Mouse (Mus musculus) midbrain, embryonic 16.5 days (tissue): Measurements from ENCODE around the gene Cmas. TPM values are rescaled to one million over a fixed set of nuclear protein-coding genes. Genes with fewer than 3 reads are reported as not detected.

Experiments used
- ATAC-seq: fragments of 200-750 bp; cut with Nextera tagmentation; 2 replicates; pipeline ENCODE4 v1.8.0; 2017; ENCODE audit warnings: moderate TSS enrichment
- H3K27ac ChIP-seq: fragments of 300-500 bp; sonication (generic); 2 replicates; pipeline ENCODE4 v1.5.1; 2014; ENCODE audit warnings: mild to moderate bottlenecking, low read length, mixed read lengths
- H3K27me3 ChIP-seq: fragments of 300-500 bp; sonication (generic); 2 replicates; pipeline ENCODE4 v1.6.1; 2014; ENCODE audit warnings: low read depth, low read length, mixed read lengths; ENCODE audit not compliant: control insufficient read depth, insufficient read depth
- H3K36me3 ChIP-seq: fragments of 300-500 bp; sonication (generic); 2 replicates; pipeline ENCODE4 v1.6.1; 2014; ENCODE audit warnings: mild to moderate bottlenecking, low read length, moderate library complexity, mixed read lengths; ENCODE audit not compliant: control insufficient read depth, insufficient read depth
- H3K4me1 ChIP-seq: fragments of 300-500 bp; sonication (generic); 2 replicates; pipeline ENCODE4 v1.6.1; 2014; ENCODE audit warnings: mild to moderate bottlenecking, low read length, mixed read lengths; ENCODE audit not compliant: control insufficient read depth, insufficient read depth
- H3K4me2 ChIP-seq: fragments of 300-500 bp; sonication (generic); 2 replicates; pipeline ENCODE4 v1.6.1; 2014; ENCODE audit warnings: mild to moderate bottlenecking, low read length, mixed read lengths
- H3K4me3 ChIP-seq: fragments of 300-500 bp; sonication (generic); 2 replicates; pipeline ENCODE4 v1.5.1; 2014; ENCODE audit warnings: low read depth, mild to moderate bottlenecking, low read length, moderate library complexity, mixed read lengths
- H3K9ac ChIP-seq: fragments of 300-500 bp; sonication (generic); 2 replicates; pipeline ENCODE4 v1.6.1; 2014; ENCODE audit warnings: low read depth, low read length, mixed read lengths
- H3K9me3 ChIP-seq: fragments of 300-500 bp; sonication (generic); replicated peaks from 2 replicates; pipeline ENCODE4 v1.6.1; 2014; ENCODE audit warnings: mild to moderate bottlenecking, low read length, mixed read lengths; ENCODE audit not compliant: control insufficient read depth, poor library complexity, severe bottlenecking
- WGBS: fragments of 180-500 bp; shearing (Covaris S2); extraction: QIAGEN DNeasy Blood & Tissue Kit; methylation state at CpG from one replicate; pipeline ENCODE4 v1.1.7; 2014; 5-methylcytosine and 5-hydroxymethylcytosine counted together
- polyA plus RNA-seq: library from polyadenylated mRNA; unstranded; fragments of >200 nt; fragmentation: Nextera tagmentation; extraction: Ambion mirVana; gene quantifications from 2 replicates; pipeline ENCODE4 v1.2.1, GENCODE M21; 2015

Cmas gene
- polyA plus RNA-seq, 1 experiment from 2014 or later = 226 TPM

DNA sequence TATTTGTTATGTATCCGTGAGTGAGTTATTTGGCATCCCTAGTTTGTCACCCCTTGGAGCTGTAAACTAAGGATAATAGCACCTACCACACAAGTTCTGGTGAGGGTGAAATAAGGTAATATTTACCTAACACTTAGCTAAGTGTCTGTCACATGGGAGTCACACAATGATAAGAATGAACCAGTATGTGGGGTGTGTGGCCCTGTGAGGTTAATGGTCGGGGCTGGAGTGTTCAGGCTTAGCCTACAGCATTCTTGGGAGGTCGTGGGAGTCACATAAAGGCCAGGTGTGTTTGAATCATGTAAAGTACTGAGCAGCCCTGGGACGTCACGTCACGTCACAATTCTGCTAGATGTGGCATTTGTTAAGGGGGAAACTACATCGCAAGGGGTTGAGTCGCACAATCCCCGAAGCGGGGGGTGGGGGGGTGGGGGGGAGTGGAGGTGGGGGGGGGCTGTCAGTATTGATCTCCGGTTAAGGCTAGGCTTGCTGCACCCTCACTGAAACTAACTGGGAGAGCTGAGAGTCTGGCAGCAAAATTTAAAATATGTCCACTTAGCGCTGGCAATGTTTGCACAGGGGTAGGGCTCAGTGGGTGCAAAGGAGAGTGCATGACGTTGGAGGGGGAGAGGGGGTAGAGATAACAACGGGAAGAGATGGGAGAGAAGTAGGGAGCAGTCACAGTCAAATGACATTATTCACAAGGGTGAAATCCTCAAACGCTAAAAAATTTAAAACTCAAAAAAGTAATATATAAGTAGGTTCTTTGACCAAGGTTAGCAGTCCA, 39.4 kb downstream of the Cmas start:
- Histone ChIP-seq H3K9me3 (no peaks in the 10 kb centered on the region), H3K27ac (no peak overlapping the region), H3K9ac (no peak overlapping the region), H3K36me3 (no peaks in the 10 kb centered on the region), H3K4me3 (no peak overlapping the region), H3K27me3 (no peaks in the 10 kb centered on the region), H3K4me2 (no peak overlapping the region), H3K4me1 (peaks cover 12% of the 10 kb centered on the region)
- no peak for ATAC-seq
- WGBS = 82% methylated on average over 15 of the region's 15 CpGs

- no peak for ATAC-seq
- WGBS = 67% methylated on average over 1 of the region's 1 CpGs
- H3K9ac ChIP-seq = no peak overlapping the region
These were observed 41.5 kb downstream of the Cmas start for GRCm38 (mm10) chr6:142797996-142798395.

DNA sequence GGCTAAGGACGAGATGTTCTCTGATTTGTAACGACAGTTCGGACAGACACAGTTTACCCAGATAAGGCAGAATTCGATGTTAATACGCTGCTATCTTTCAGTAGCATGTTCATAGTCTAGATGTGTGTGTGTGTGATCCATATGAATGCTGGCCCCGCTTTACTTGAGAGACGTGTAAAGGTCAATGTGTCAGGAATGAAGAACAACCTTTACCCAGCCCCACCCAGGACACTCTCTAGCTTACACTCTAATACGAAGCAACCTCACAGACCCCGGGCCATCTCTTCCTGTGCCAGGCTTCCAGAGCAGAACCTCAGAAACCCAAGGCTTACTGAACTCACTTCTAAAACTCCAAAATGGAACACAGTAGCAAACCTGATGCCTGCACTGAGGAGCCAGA, 42.4 kb downstream of the Cmas start:
- no peaks in the 10 kb centered on the region for H3K27me3 ChIP-seq
- no peak for ATAC-seq
- WGBS = 66% methylated on average over 9 of the region's 9 CpGs
- no peaks in the 10 kb centered on the region for H3K36me3 ChIP-seq
- peaks cover under 1% of the 10 kb centered on the region for H3K4me1 ChIP-seq
- no peak overlapping the region for H3K4me3 ChIP-seq
- no peak overlapping the region for H3K9ac ChIP-seq
- H3K4me2 ChIP-seq = no peak overlapping the region
- no peaks in the 10 kb centered on the region for H3K9me3 ChIP-seq
- no peak overlapping the region for H3K27ac ChIP-seq

More at GRCm38 (mm10) chr6:142797996-142798395, 41.5 kb downstream of the Cmas start:
- Histone ChIP-seq H3K9me3 (no peaks in the 10 kb centered on the region), H3K27ac (no peak overlapping the region), H3K4me1 (peaks cover 8% of the 10 kb centered on the region), H3K4me2 (no peak overlapping the region), H3K27me3 (no peaks in the 10 kb centered on the region), H3K36me3 (no peaks in the 10 kb centered on the region), H3K4me3 (no peak overlapping the region)

DNA sequence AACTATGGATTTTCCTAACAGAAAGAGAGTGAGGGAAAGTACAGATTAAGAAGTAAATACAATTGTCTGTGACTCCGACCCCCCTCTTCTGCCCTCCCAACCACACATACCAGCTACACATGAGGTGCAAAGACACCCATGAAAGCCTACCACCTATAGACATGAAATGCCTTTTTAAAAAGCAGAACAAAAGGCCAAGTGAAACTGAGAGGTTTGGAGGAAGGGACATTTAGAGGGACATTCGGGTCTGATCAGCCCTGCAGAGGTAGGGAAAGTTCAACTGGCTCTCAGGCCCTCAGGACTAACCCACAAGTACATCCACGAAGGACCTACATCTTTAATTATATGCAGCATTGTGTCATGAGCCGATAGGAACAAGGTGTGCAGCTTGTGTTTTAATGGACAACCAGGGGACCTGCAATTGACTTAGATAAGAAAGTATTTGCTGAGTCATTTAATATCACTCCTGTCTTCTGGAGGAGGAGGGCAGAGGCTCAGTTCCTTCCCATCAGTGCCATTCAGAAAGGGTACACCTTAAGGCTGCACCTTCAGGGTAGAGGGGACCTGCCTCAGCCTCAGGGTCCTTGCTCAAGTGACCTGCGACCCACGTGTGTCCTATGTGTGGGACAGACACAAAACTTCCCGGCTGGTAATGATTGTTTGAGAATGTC, 43.4 kb downstream of the Cmas start:
- Histone ChIP-seq H3K27me3 (no peaks in the 10 kb centered on the region), H3K9me3 (no peaks in the 10 kb centered on the region), H3K27ac (no peak overlapping the region), H3K36me3 (no peaks in the 10 kb centered on the region), H3K4me2 (no peak overlapping the region), H3K9ac (no peak overlapping the region), H3K4me3 (no peak overlapping the region), H3K4me1 (no peaks in the 10 kb centered on the region)
- WGBS = 79% methylated on average over 7 of the region's 7 CpGs
- no peak for ATAC-seq

- Histone ChIP-seq H3K27ac (no peak overlapping the region), H3K27me3 (no peaks in the 10 kb centered on the region), H3K4me3 (no peak overlapping the region), H3K4me2 (no peak overlapping the region), H3K9ac (no peak overlapping the region), H3K9me3 (no peaks in the 10 kb centered on the region), H3K36me3 (no peaks in the 10 kb centered on the region), H3K4me1 (no peaks in the 10 kb centered on the region)
- 75% methylated on average over 5 of the region's 5 CpGs for WGBS
- ATAC-seq = no peak
These were observed 45.2 kb downstream of the Cmas start for GRCm38 (mm10) chr6:142801687-142802086.

DNA sequence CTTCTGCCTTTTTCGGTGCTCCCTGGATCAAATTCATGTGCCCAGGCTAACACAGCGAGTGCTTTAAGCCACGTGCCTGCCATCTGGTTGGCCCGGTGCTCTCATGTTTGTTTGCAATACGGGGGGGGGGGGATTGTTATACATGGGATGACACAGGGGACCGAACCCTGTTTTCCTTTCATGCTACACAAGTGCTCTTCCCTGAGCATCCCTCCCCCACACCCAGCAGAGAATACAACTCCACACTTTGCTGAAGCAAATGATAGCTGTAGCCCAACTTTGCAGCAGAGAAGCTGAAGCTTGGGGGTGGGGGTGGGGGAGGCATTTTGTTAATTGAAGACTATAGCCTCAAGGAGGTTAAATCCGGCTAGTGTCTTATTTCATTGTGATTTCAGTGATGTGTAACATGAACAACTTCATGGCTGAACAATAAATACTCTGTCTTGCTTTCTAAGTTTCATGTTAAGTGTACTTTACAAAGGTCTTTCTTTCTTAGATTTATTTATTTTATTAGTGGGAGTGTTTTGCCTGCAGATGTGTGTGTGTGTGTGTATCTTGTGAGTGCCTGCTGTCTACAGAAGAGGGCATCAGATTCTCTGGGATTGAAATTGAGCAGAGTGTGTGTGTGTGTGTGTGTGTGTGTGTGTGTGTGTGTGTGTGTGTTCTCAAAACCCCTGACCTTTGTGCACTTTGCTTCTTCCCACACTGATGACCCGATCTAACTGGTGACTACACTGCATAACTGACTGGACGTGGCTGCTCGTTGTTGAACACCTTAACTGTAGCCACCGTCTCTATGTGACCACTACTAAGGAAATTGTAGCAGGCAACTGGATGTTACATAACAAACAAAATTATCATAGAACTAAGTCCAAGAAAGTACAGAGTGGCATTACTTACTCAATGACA, 46.4 kb downstream of the Cmas start:
- Histone ChIP-seq H3K4me3 (no peak overlapping the region), H3K27ac (no peak overlapping the region), H3K9me3 (no peaks in the 10 kb centered on the region), H3K4me1 (no peaks in the 10 kb centered on the region), H3K27me3 (no peaks in the 10 kb centered on the region), H3K36me3 (no peaks in the 10 kb centered on the region), H3K9ac (no peak overlapping the region), H3K4me2 (no peak overlapping the region)
- no peak for ATAC-seq
- WGBS = 65% methylated on average over 11 of the region's 11 CpGs

DNA sequence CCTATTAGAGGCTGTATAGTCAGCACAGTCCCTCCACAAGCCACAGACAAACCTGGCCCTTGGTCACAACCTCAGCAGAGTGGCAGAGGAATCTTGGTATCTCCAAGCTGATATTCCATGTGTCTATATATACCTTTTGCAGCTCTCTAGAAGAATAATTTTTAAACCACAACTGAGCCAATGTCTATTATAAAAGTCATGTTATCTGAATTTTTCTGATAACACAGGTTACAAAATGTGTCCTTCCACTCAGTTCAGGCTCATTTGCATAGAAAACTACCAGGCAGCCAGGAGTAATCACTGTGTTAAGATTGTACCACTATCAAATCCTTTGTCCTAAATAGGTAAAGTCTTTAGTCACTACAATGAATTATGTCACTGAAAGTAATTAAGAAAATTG, 47.9 kb downstream of the Cmas start, which contains the start of gene Sult6b2:
Gene Sult6b2 (minus strand): TSS at position 101 of the 400 bp plus-strand sequence.
- ATAC-seq = no peak
- H3K9me3 ChIP-seq = no peaks in the 10 kb centered on the region

DNA sequence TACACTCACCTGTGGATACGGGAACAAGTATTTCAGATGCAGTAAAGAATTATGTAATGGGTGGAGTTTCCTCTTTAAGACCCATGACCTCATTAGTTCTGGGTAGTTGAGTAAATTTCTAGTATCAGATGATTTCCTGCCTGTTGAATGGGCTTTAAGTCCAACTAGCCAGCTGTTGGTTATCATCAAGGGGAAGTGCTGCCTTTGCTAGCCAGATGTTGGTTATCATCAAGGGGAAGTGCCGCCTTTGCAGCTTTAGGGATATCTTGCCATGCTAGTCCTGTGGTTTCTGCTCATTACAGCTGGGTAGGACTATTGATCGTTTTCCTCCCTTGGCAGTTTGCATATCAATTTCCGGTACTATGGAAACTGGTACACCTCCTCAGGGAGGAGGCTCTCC, 49.8 kb downstream of the Cmas start:
- H3K9me3 ChIP-seq = no peaks in the 10 kb centered on the region
- 91% methylated on average over 4 of the region's 4 CpGs for WGBS
- no peaks in the 10 kb centered on the region for H3K4me1 ChIP-seq
- ATAC-seq = no peak
- no peak overlapping the region for H3K4me2 ChIP-seq
- no peak overlapping the region for H3K9ac ChIP-seq
- no peaks in the 10 kb centered on the region for H3K36me3 ChIP-seq
- H3K27me3 ChIP-seq = no peaks in the 10 kb centered on the region
- no peak overlapping the region for H3K4me3 ChIP-seq
- no peak overlapping the region for H3K27ac ChIP-seq

More for the DNA sequence above, 47.9 kb downstream of the Cmas start, which contains the start of gene Sult6b2:
- no peak within 1 kb of the TSS for H3K9ac ChIP-seq
- no peaks in the 10 kb centered on the region for H3K27me3 ChIP-seq
- no peaks in the 10 kb centered on the region for H3K36me3 ChIP-seq
- H3K27ac ChIP-seq = no peak within 1 kb of the TSS
- no peak within 1 kb of the TSS for H3K4me3 ChIP-seq
- no peaks in the 10 kb centered on the region for H3K4me1 ChIP-seq
- no peak within 1 kb of the TSS for H3K4me2 ChIP-seq
